Mouse (Mus musculus) liver, adult 2 months (tissue): ENCODE results near the gene Atl2. TPM values are rescaled to one million over a fixed set of nuclear protein-coding genes. Genes with fewer than 3 reads are reported as not detected.

ENCODE experiments used
- DNase-seq: peaks from one replicate; pipeline ENCODE4 v3.0.0-alpha.2; 2011; ENCODE audit warnings: low read depth, low spot score; ENCODE audit errors: extremely low read depth
- H3K27ac ChIP-seq: fragments of 200-500 bp; replicated peaks from 2 replicates; pipeline ENCODE4 v1.5.1; 2012; ENCODE audit warnings: low read depth, mild to moderate bottlenecking, control low read depth, inconsistent platforms, low read length; ENCODE audit not compliant: insufficient read depth
- H3K27me3 ChIP-seq: fragments of 200-500 bp; 2 replicates; pipeline ENCODE4 v1.6.1; 2012; ENCODE audit warnings: mild to moderate bottlenecking, moderate library complexity, low read length, inconsistent platforms; ENCODE audit not compliant: control insufficient read depth, insufficient read depth
- H3K36me3 ChIP-seq: fragments of 200-500 bp; 2 replicates; pipeline ENCODE4 v1.6.1; 2012; ENCODE audit warnings: low read length, inconsistent platforms; ENCODE audit not compliant: control insufficient read depth, insufficient read depth
- H3K4me1 ChIP-seq: fragments of 200-500 bp; 2 replicates; pipeline ENCODE4 v1.6.1; 2011; ENCODE audit warnings: low read length; ENCODE audit not compliant: control insufficient read depth, insufficient read depth
- H3K4me3 ChIP-seq: fragments of 200-500 bp; 2 replicates; pipeline ENCODE4 v1.5.1; 2011; ENCODE audit warnings: low read depth, mild to moderate bottlenecking, control low read depth, low read length, moderate library complexity; ENCODE audit not compliant: insufficient read depth
- H3K79me2 ChIP-seq: fragments of 200-500 bp; 2 replicates; pipeline ENCODE4 v1.6.1; 2012; ENCODE audit warnings: inconsistent platforms, mild to moderate bottlenecking, low read length, moderate library complexity; ENCODE audit not compliant: control insufficient read depth, insufficient read depth
- H3K9ac ChIP-seq: fragments of 200-500 bp; 2 replicates; pipeline ENCODE4 v1.6.1; 2012; ENCODE audit warnings: low read depth, mild to moderate bottlenecking, control low read depth, inconsistent platforms, low read length
- CTCF ChIP-seq: fragments of 200-500 bp; IDR thresholded peaks from 2 replicates; pipeline ENCODE4 v1.5.1; 2011; ENCODE audit warnings: low read depth, low read length, control low read depth
- POLR2A ChIP-seq: fragments of 200-500 bp; IDR thresholded peaks from 2 replicates; pipeline ENCODE4 v1.6.1; 2011; ENCODE audit warnings: low read length, control low read depth; ENCODE audit not compliant: insufficient read depth; ENCODE audit errors: extremely low read depth
- WGBS: fragments of 180-500 bp; shearing (Covaris S2); methylation state at CpG from one replicate; pipeline ENCODE4 v1.1.7; 2018; 5-methylcytosine and 5-hydroxymethylcytosine counted together
- polyA plus RNA-seq: library from polyadenylated mRNA; depleted of rRNA; stranded (reverse); fragments of >200 nt; gene quantifications from 2 replicates; pipeline ENCODE4 v1.2.3, GENCODE M21; 2012
- total RNA-seq: library from RNA; depleted of rRNA; stranded (reverse); fragments of >200 nt; gene quantifications from 2 replicates; pipeline ENCODE4 v1.2.3, GENCODE M21; 2014

Atl2 gene
- total and polyA plus RNA-seq, 2 experiments, result 25.8 to 77.9 TPM

- H3K36me3 ChIP-seq, result no peaks in the 10 kb centered on the region
- H3K79me2 ChIP-seq, result peaks cover 30% of the 10 kb centered on the region
- H3K4me1 ChIP-seq, result peaks cover 21% of the 10 kb centered on the region
- peak overlapping the region; percentile 99 for H3K27ac ChIP-seq
- H3K4me3 ChIP-seq, result peak overlapping the region; percentile 78
- TF ChIP-seq CTCF, result 0 out of 2 replicates have a peak, but pooled peaks have one; percentile 10
- TF ChIP-seq POLR2A, result 0 out of 2 replicates have a peak, but pooled peaks have one; percentile 17
- DNase-seq, result peak; percentile 82
- peak overlapping the region; percentile 97 for H3K9ac ChIP-seq
- no peaks in the 10 kb centered on the region for H3K27me3 ChIP-seq
- under 1% methylated on average over 82 of the region's 100 CpGs for WGBS
Measured at GRCm38 (mm10) chr17:79894971-79895882, 696 bp downstream of the Atl2 start.

GRCm38 (mm10) chr17:79894054-79894453, 1.9 kb downstream of the Atl2 start:
- 13% methylated on average over 4 of the region's 4 CpGs for WGBS
- peak overlapping the region; percentile 88 for H3K9ac ChIP-seq
- no peaks in the 10 kb centered on the region for H3K27me3 ChIP-seq
- peaks cover 39% of the 10 kb centered on the region for H3K79me2 ChIP-seq
- H3K4me1 ChIP-seq, result peaks cover 31% of the 10 kb centered on the region
- H3K4me3 ChIP-seq, result peak overlapping the region; percentile 78
- no peak for DNase-seq
- H3K27ac ChIP-seq, result peak overlapping the region; percentile 90
- H3K36me3 ChIP-seq, result no peaks in the 10 kb centered on the region
- no peak for TF ChIP-seq POLR2A
- TF ChIP-seq CTCF, result no peak

GRCm38 (mm10) chr17:79891944-79892343, 4.0 kb downstream of the Atl2 start:
- no peak for TF ChIP-seq POLR2A
- TF ChIP-seq CTCF, result peak; percentile 16; the same call in 1 of the 2 replicates
- no peaks in the 10 kb centered on the region for H3K27me3 ChIP-seq
- H3K4me3 ChIP-seq, result no peak overlapping the region
- DNase-seq, result peak; percentile 95
- H3K27ac ChIP-seq, result peak overlapping the region; percentile 66
- H3K36me3 ChIP-seq, result no peaks in the 10 kb centered on the region
- H3K9ac ChIP-seq, result peak overlapping the region; percentile 59; the same call in 1 of the 2 replicates
- 21% methylated on average over 7 of the region's 7 CpGs for WGBS
- H3K4me1 ChIP-seq, result peaks cover 36% of the 10 kb centered on the region
- peaks cover 43% of the 10 kb centered on the region for H3K79me2 ChIP-seq

GRCm38 (mm10) chr17:79887926-79888325, 8.0 kb downstream of the Atl2 start:
- no peak overlapping the region for H3K27ac ChIP-seq
- TF ChIP-seq CTCF (no peak), POLR2A (no peak)
- DNase-seq, result no peak
- H3K36me3 ChIP-seq, result no peaks in the 10 kb centered on the region
- WGBS, result 81% methylated on average over 1 of the region's 1 CpGs
- no peak overlapping the region for H3K4me3 ChIP-seq
- no peak overlapping the region for H3K9ac ChIP-seq
- H3K27me3 ChIP-seq, result no peaks in the 10 kb centered on the region
- H3K4me1 ChIP-seq, result peaks cover 38% of the 10 kb centered on the region
- H3K79me2 ChIP-seq, result peaks cover 30% of the 10 kb centered on the region; the same call in 1 of the 2 replicates

GRCm38 (mm10) chr17:79883198-79883597, 12.7 kb downstream of the Atl2 start:
- TF ChIP-seq CTCF, result no peak
- TF ChIP-seq POLR2A, result no peak
- 11% methylated on average over 4 of the region's 4 CpGs for WGBS
- Histone ChIP-seq H3K36me3 (peaks cover 2% of the 10 kb centered on the region; the same call in 1 of the 2 replicates), H3K79me2 (peaks cover 18% of the 10 kb centered on the region), H3K27ac (no peak overlapping the region), H3K9ac (no peak overlapping the region), H3K27me3 (no peaks in the 10 kb centered on the region), H3K4me3 (no peak overlapping the region), H3K4me1 (peaks cover 13% of the 10 kb centered on the region; the same call in 1 of the 2 replicates)
- peak; percentile 23 for DNase-seq

GRCm38 (mm10) chr17:79865027-79865426, 30.9 kb downstream of the Atl2 start:
- peaks cover 39% of the 10 kb centered on the region for H3K36me3 ChIP-seq

More at GRCm38 (mm10) chr17:79865027-79865426, 30.9 kb downstream of the Atl2 start:
- WGBS, result 51% methylated on average over 5 of the region's 5 CpGs
- no peaks in the 10 kb centered on the region for H3K27me3 ChIP-seq
- no peaks in the 10 kb centered on the region for H3K79me2 ChIP-seq
- no peak overlapping the region for H3K4me3 ChIP-seq
- H3K27ac ChIP-seq, result no peak overlapping the region; the same call in 1 of the 2 replicates
- H3K9ac ChIP-seq, result no peak overlapping the region
- peak; percentile 50 for DNase-seq
- TF ChIP-seq CTCF, result no peak
- no peak for TF ChIP-seq POLR2A
- H3K4me1 ChIP-seq, result peaks cover 5% of the 10 kb centered on the region; the same call in 1 of the 2 replicates
